Mouse (Mus musculus) cerebellum, adult 9-11 months (tissue): ENCODE data around the gene Grm7.

ENCODE experiments used
- DNase-seq: peaks from one replicate; pipeline ENCODE4 v3.0.0; 2022

Grm7 gene

GRCm38 (mm10) chr6:110645411-110646361 is at the start of gene Grm7:
Gene Grm7 (plus strand): TSS chr6:110645581.
- DNase-seq, result peak; percentile 9

- DNase-seq, result no peak
Measured at GRCm38 (mm10) chr6:110645041-110645410, 355 bp upstream of the Grm7 start.

- DNase-seq, result no peak
Measured at GRCm38 (mm10) chr6:110646901-110647300, 1.5 kb downstream of the Grm7 start.

GRCm38 (mm10) chr6:110649227-110649626 is 3.8 kb downstream of the Grm7 start:
- DNase-seq, result no peak

- no peak for DNase-seq
Measured at GRCm38 (mm10) chr6:110653361-110654001, 8.1 kb downstream of the Grm7 start.

GRCm38 (mm10) chr6:110664436-110664835 is 19.1 kb downstream of the Grm7 start:
- DNase-seq, result no peak

GRCm38 (mm10) chr6:110668447-110668846 is 23.1 kb downstream of the Grm7 start:
- DNase-seq, result no peak

GRCm38 (mm10) chr6:110690954-110691353 is 45.6 kb downstream of the Grm7 start:
- no peak for DNase-seq

- no peak for DNase-seq
Measured at GRCm38 (mm10) chr6:110709763-110710162, 64.4 kb downstream of the Grm7 start.

- no peak for DNase-seq
Measured at GRCm38 (mm10) chr6:110714943-110715342, 69.6 kb downstream of the Grm7 start.

GRCm38 (mm10) chr6:110723371-110723770 is 78.0 kb downstream of the Grm7 start:
- no peak for DNase-seq

GRCm38 (mm10) chr6:110733914-110734313 is 88.5 kb downstream of the Grm7 start:
- no peak for DNase-seq

GRCm38 (mm10) chr6:110743981-110744670 is 98.7 kb downstream of the Grm7 start:
- no peak for DNase-seq

GRCm38 (mm10) chr6:110755921-110756320 is 110.5 kb downstream of the Grm7 start:
- DNase-seq, result no peak

- DNase-seq, result no peak
Measured at GRCm38 (mm10) chr6:110769588-110769987, 124.2 kb downstream of the Grm7 start.

GRCm38 (mm10) chr6:110772652-110773051 is 127.3 kb downstream of the Grm7 start:
- DNase-seq, result no peak

GRCm38 (mm10) chr6:110776046-110776445 is 130.7 kb downstream of the Grm7 start:
- DNase-seq, result no peak

GRCm38 (mm10) chr6:110785497-110785928 is 140.1 kb downstream of the Grm7 start:
- no peak for DNase-seq

GRCm38 (mm10) chr6:110792696-110793095 is 147.3 kb downstream of the Grm7 start:
- no peak for DNase-seq

- DNase-seq, result no peak
Measured at GRCm38 (mm10) chr6:110807481-110807880, 162.1 kb downstream of the Grm7 start.

- no peak for DNase-seq
Measured at GRCm38 (mm10) chr6:110812214-110812613, 166.8 kb downstream of the Grm7 start.

GRCm38 (mm10) chr6:110818236-110818635 is 172.9 kb downstream of the Grm7 start:
- DNase-seq, result no peak

- DNase-seq, result no peak
Measured at GRCm38 (mm10) chr6:110868311-110868710, 222.9 kb downstream of the Grm7 start.
